Mouse (Mus musculus): ENCODE results near the gene Slc7a6os.

DNA sequence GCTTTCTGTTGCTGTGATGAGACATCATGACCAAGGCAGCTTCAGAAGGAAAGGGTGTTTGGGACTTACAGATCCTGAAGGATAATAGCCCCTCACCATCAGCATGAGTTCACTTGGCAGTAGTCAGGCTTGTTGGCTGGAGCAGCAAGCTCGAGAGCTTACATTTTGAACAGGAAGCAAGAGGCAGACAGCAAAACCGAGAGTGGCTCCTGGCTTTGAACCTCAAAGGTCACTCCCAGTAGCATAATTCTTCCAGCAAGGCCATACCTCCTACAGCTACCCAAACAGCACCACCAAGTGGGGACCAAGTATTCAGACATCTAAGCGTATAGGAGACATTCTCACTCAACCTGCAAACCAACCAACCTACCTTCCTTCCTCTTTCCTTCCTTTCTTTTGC is 22.0 kb upstream of the Slc7a6os start:
- TF ChIP-seq POLR2A (IDR thresholded peaks at IDR 0.05; ENCODE audit: low read depth, low read length) (no peak), CTCF (IDR thresholded peaks at IDR 0.05; ENCODE audit: borderline replicate concordance, insufficient read depth, low read length) (no peak)
